Mouse (Mus musculus): Measurements from ENCODE around the gene Znrf1. TPM values are rescaled to one million over a fixed set of nuclear protein-coding genes. Genes with fewer than 3 reads are reported as not detected.

The Znrf1 gene
- polyA plus RNA-seq, 1 experiment from 2014 or later, result 4.8 TPM

Other genes starting within 250 kb of the Znrf1 start
- gene Rfwd3, start 235.9 kb upstream of the Znrf1 start, polyA plus RNA-seq (2015; fragmentation: Nextera tagmentation; extraction: Ambion mirVana), result 44.6 and 48.2 TPM in 2 replicates
- 2.8 and 3.3 TPM in 2 replicates for gene Mlkl, start 197.9 kb upstream of the Znrf1 start, polyA plus RNA-seq (2015; fragmentation: Nextera tagmentation; extraction: Ambion mirVana)
- gene Fa2h, start 142.3 kb upstream of the Znrf1 start, polyA plus RNA-seq (2015; fragmentation: Nextera tagmentation; extraction: Ambion mirVana), result 0.13 TPM in 1 of 2 replicates, not detected in the other
- gene Wdr59, start 14.0 kb upstream of the Znrf1 start, polyA plus RNA-seq (2015; fragmentation: Nextera tagmentation; extraction: Ambion mirVana), result 1.7 and 2.0 TPM in 2 replicates
- 0.34 and 0.57 TPM in 2 replicates for gene Ldhd, start 94.3 kb downstream of the Znrf1 start, polyA plus RNA-seq (2015; fragmentation: Nextera tagmentation; extraction: Ambion mirVana)
- 4.0 and 5.0 TPM in 2 replicates for gene Zfp1, start 107.3 kb downstream of the Znrf1 start, polyA plus RNA-seq (2015; fragmentation: Nextera tagmentation; extraction: Ambion mirVana)
- 7.7 and 58.8 TPM in 2 replicates for gene Ctrb1, start 154.9 kb downstream of the Znrf1 start, polyA plus RNA-seq (2015; fragmentation: Nextera tagmentation; extraction: Ambion mirVana)
- 9.5 and 13.1 TPM in 2 replicates for gene Bcar1, start 207.7 kb downstream of the Znrf1 start, polyA plus RNA-seq (2015; fragmentation: Nextera tagmentation; extraction: Ambion mirVana)